In genomic region chr15:85238821-85239745, GRCm38 (mm10) we compare ENCODE assay signal across 14 mouse cellular contexts. TPM values are rescaled to one million over a fixed set of nuclear protein-coding genes. Genes with fewer than 3 reads are reported as not detected.
A peak's percentile ranks its signal among the peaks of the same experiment; 100 is the strongest.
DNase-seq lines count a peak whose midpoint lies in the region; ATAC-seq and TF ChIP-seq lines count a peak whose summit lies in the region.
"Had no signal": no experiment of that assay in that cellular context is flagged by ENCODE, and none has a peak within 500 bp of the region (broad histone marks: within the 10 kb centered on the region; RNA-seq: fewer than 3 reads in every experiment).

No protein-coding gene starts in this region.

- intact Hi-C loops in left cerebral cortex, postnatal 25 days (cut with DNase I), result no loop called here

- TF ChIP-seq EP300 in stomach, postnatal 0 days (optimal IDR thresholded peaks at IDR 0.05), result no peak

- WGBS in kidney, embryonic 14.5 days, result 76% methylated on average over 22 of the region's 22 CpGs
- 91% methylated on average over 22 of the region's 22 CpGs for WGBS in stomach, postnatal 0 days

- peak; percentile 62; the same call in 1 of the 2 replicates for ATAC-seq in kidney, embryonic 14.5 days (ENCODE audit: low FRiP score, low TSS enrichment)
- peak; percentile 8; the same call in 1 of the 2 replicates for ATAC-seq in stomach, postnatal 0 days (ENCODE audit: low FRiP score, low TSS enrichment)
- ATAC-seq: liver, embryonic 12.5 days had no signal

- H3K27ac ChIP-seq in kidney, embryonic 14.5 days (ENCODE audit: low read depth, low read length), result no peak overlapping the region
- no peak overlapping the region for H3K27ac ChIP-seq in stomach, postnatal 0 days (replicated peaks)
- H3K27ac ChIP-seq: hindbrain, embryonic 14.5 days; liver, embryonic 12.5 days had no signal

- no peak overlapping the region for H3K9ac ChIP-seq in kidney, embryonic 14.5 days (ENCODE audit: low read depth, low read length)
- no peak overlapping the region for H3K9ac ChIP-seq in stomach, postnatal 0 days (ENCODE audit: low read length)
- H3K9ac ChIP-seq: hindbrain, embryonic 14.5 days; liver, embryonic 12.5 days had no signal

- H3K9me3 ChIP-seq in kidney, embryonic 14.5 days (ENCODE audit: control insufficient read depth, low read length), result no peaks in the 10 kb centered on the region
- no peaks in the 10 kb centered on the region for H3K9me3 ChIP-seq in stomach, postnatal 0 days (ENCODE audit: control insufficient read depth, low read length)
- H3K9me3 ChIP-seq: liver, embryonic 12.5 days; megakaryocyte, embryonic 14.5 days had no signal

- no peak overlapping the region for H3K4me3 ChIP-seq in kidney, embryonic 14.5 days (ENCODE audit: low read length)
- H3K4me3 ChIP-seq in stomach, postnatal 0 days (ENCODE audit: low read depth, low read length), result no peak overlapping the region
- H3K4me3 ChIP-seq: liver, embryonic 12.5 days; megakaryocyte, embryonic 14.5 days had no signal

- no peak overlapping the region for H3K4me2 ChIP-seq in kidney, embryonic 14.5 days (replicated peaks; ENCODE audit: low read depth, low read length)
- H3K4me2 ChIP-seq in stomach, postnatal 0 days (replicated peaks; ENCODE audit: low read depth), result no peak overlapping the region
- H3K4me2 ChIP-seq: hindbrain, embryonic 14.5 days; liver, embryonic 12.5 days had no signal

- no peak for TF ChIP-seq CTCF in stomach, postnatal 0 days (IDR thresholded peaks at IDR 0.05; ENCODE audit: low read depth)

- no peaks in the 10 kb centered on the region for H3K27me3 ChIP-seq in kidney, embryonic 14.5 days (ENCODE audit: control insufficient read depth, insufficient read depth, low read length)
- H3K27me3 ChIP-seq in stomach, postnatal 0 days (ENCODE audit: control insufficient read depth, insufficient read depth, low read length), result no peaks in the 10 kb centered on the region
- H3K27me3 ChIP-seq: liver, embryonic 12.5 days had no signal

- H3K4me1 ChIP-seq in kidney, embryonic 14.5 days (ENCODE audit: control insufficient read depth, insufficient read depth, low read length), result peaks cover 6% of the 10 kb centered on the region; the same call in 1 of the 2 replicates
- no peaks in the 10 kb centered on the region for H3K4me1 ChIP-seq in stomach, postnatal 0 days (replicated peaks; ENCODE audit: control insufficient read depth, insufficient read depth)
- H3K4me1 ChIP-seq: liver, embryonic 12.5 days; megakaryocyte, embryonic 14.5 days had no signal

- peaks cover 90% of the 10 kb centered on the region for H3K36me3 ChIP-seq in kidney, embryonic 14.5 days (ENCODE audit: control insufficient read depth, insufficient read depth, low read length)
- H3K36me3 ChIP-seq in stomach, postnatal 0 days (ENCODE audit: control insufficient read depth, insufficient read depth, low read length), result peaks cover 16% of the 10 kb centered on the region

- peak; percentile 59 for DNase-seq in adrenal gland, postnatal 10 days
- DNase-seq in adrenal gland, postnatal 4 days (ENCODE audit: low spot score in 2 of 2), result no peak
- DNase-seq in ovary, postnatal 36 days (ENCODE audit: low spot score), result peak; percentile 37
- no peak for DNase-seq in ovary, postnatal 10 days (ENCODE audit: low spot score)
- no peak for DNase-seq in stomach, postnatal 0 days (ENCODE audit: low spot score)
- no peak for DNase-seq in frontal cortex, postnatal 25 days (ENCODE audit: low spot score in 2 of 2)
- no peak for DNase-seq in left cerebral cortex, postnatal 25 days (ENCODE audit: low spot score in 2 of 2)
- DNase-seq: right cerebral cortex, postnatal 25 days; thymus, adult 18-20 months had no signal

RNA-seq across cellular contexts. Expression of gene Fbln1, which starts 33.3 kb away (rescaled TPM):
- total RNA-seq in adrenal gland, postnatal 10 days (2021), result 10 to 100 TPM; 44.1 to 46.3 TPM
- 10 to 100 TPM; 64.1 to 77.4 TPM for total RNA-seq in adrenal gland, postnatal 4 days (2021)
- 174 and 188 TPM in 2 replicates for polyA plus RNA-seq in kidney, embryonic 14.5 days (2014; fragmentation: Nextera tagmentation; extraction: Ambion mirVana)
- polyA plus RNA-seq in stomach, postnatal 0 days (2015; fragmentation: Nextera tagmentation; extraction: Ambion mirVana), result 109 and 112 TPM in 2 replicates
- 10 to 100 TPM; 10.3 to 10.8 TPM for total RNA-seq in left cerebral cortex, postnatal 25 days (2021)
- total RNA-seq: MEL had no signal

Comparison
In these comparisons a context has a peak if more than half of its experiments do, and no peak if none do; other contexts are left out.
1. DNase-seq: peak in adrenal gland, postnatal 10 days (single experiment) and ovary, postnatal 36 days (single experiment); none in adrenal gland, postnatal 4 days (0 of 2), ovary, postnatal 10 days (single experiment), stomach, postnatal 0 days (single experiment), frontal cortex, postnatal 25 days (0 of 2) and left cerebral cortex, postnatal 25 days (0 of 2).